Comparison of ENCODE assay signal across 9 mouse cellular contexts in genomic region chr6:29819309-29819708, GRCm38 (mm10). TPM values are rescaled to one million over a fixed set of nuclear protein-coding genes. Genes with fewer than 3 reads are reported as not detected.
DNase-seq lines count a peak whose midpoint lies in the region; ATAC-seq and TF ChIP-seq lines count a peak whose summit lies in the region.
"Had no signal": no experiment of that assay in that cellular context is flagged by ENCODE, and none has a peak within 500 bp of the region (broad histone marks: within the 10 kb centered on the region; RNA-seq: fewer than 3 reads in every experiment).

No protein-coding gene starts in this region.

- no peak overlapping the region for H3K4me3 ChIP-seq in bone marrow, adult 2 months (replicated peaks; ENCODE audit: control insufficient read depth, low read depth, low read length)
- H3K4me3 ChIP-seq: limb, embryonic 12.5 days had no signal

- 0 out of 2 replicates have a peak, but pooled peaks have one; percentile 8 for TF ChIP-seq CTCF in bone marrow, adult 2 months (IDR thresholded peaks at IDR 0.05; ENCODE audit: control insufficient read depth, insufficient read depth, low read length)

- intact Hi-C loops in left cerebral cortex, postnatal 25 days (cut with DNase I) = loop anchor here (1.0 kb wide), 1 partner anchor 107 kb away; no protein-coding TSS in a partner anchor
- intact Hi-C loops in left cerebral cortex, postnatal 36 days (cut with DNase I) = loop anchor here (2.0 to 5.0 kb wide), 2 partner anchors 55 to 102 kb away; no protein-coding TSS in a partner anchor

- ATAC-seq in inflammation-experienced regulatory T-cells, adult 6 months = peak; percentile 67

- no peak for TF ChIP-seq POLR2A in bone marrow, adult 2 months (IDR thresholded peaks at IDR 0.05; ENCODE audit: borderline replicate concordance, control insufficient read depth, low read depth, low read length)

- 13% methylated on average over 3 of the region's 3 CpGs for WGBS in bone marrow, adult 2 months

- peak; percentile 49 for DNase-seq in adrenal gland, adult 2 months
- DNase-seq in adrenal gland, postnatal 4 days (ENCODE audit: low spot score in 2 of 2) = no peak
- DNase-seq in left cerebral cortex, postnatal 25 days (ENCODE audit: low spot score in 2 of 2) = peak; percentile 36 to 55
- no peak for DNase-seq in left cerebral cortex, postnatal 36 days (ENCODE audit: low spot score in 2 of 2)
- peak; percentile 72 for DNase-seq in lung, postnatal 36 days
- no peak for DNase-seq in neural tube, embryonic 10.5 days (ENCODE audit: extremely low spot score, low spot score)

- H3K27ac ChIP-seq in bone marrow, adult 2 months (ENCODE audit: control insufficient read depth, insufficient read depth, low read depth, low read length, poor library complexity) = no peak overlapping the region
- H3K27ac ChIP-seq: limb, embryonic 12.5 days had no signal

- H3K4me1 ChIP-seq in bone marrow, adult 2 months (ENCODE audit: control insufficient read depth, insufficient read depth, low read length) = no peaks in the 10 kb centered on the region; the same call in 1 of the 2 replicates

RNA-seq across cellular contexts. Expression of gene Ahcyl2, which starts 51.5 kb away (rescaled TPM):
- total RNA-seq in adrenal gland, adult 2 months (2021) = 100 to 1,000 TPM in 1 of 2 experiments, 10 to 100 TPM in 1; 72.4 to 344 TPM
- polyA plus RNA-seq in adrenal gland, adult 2 months (2012; rRNA removed) = 48.4 and 104 TPM in 2 replicates
- total RNA-seq in adrenal gland, postnatal 4 days (2021) = 100 to 1,000 TPM in 1 of 2 experiments, 10 to 100 TPM in 1; 93.7 to 119 TPM
- 100 to 1,000 TPM; 114 to 137 TPM for total RNA-seq in left cerebral cortex, postnatal 25 days (2021)
- 100 to 1,000 TPM; 122 to 136 TPM for total RNA-seq in left cerebral cortex, postnatal 36 days (2021)
- polyA plus RNA-seq in bone marrow, adult 2 months (2011; ENCODE audit: insufficient read depth, insufficient read length, low replicate concordance, missing spikeins) = 7.5 and 13.9 TPM in 2 replicates
- 10 to 100 TPM; 28.9 to 79.9 (median 60.8) TPM for polyA plus RNA-seq in inflammation-experienced regulatory T-cells, adult 6 months (2017; shearing (Covaris generic))

Comparison
In these comparisons a context has a peak if more than half of its experiments do, and no peak if none do; other contexts are left out.
1. DNase-seq: peak in adrenal gland, adult 2 months (single experiment), left cerebral cortex, postnatal 25 days (2 of 2) and lung, postnatal 36 days (single experiment); none in adrenal gland, postnatal 4 days (0 of 2), left cerebral cortex, postnatal 36 days (0 of 2) and neural tube, embryonic 10.5 days (single experiment).